Mouse (Mus musculus): Measurements from ENCODE around the gene Galnt5.

- TF ChIP-seq CTCF (IDR thresholded peaks at IDR 0.05; ENCODE audit: low read depth), result no peak
- no peak for TF ChIP-seq EP300 (IDR thresholded peaks at IDR 0.05; ENCODE audit: low read depth)
Observed at GRCm38 (mm10) chr2:58035635-58036034, 38.0 kb downstream of the Galnt5 start.
